Mouse (Mus musculus) cerebellum, postnatal 25 days (tissue): Measurements from ENCODE around the gene Olfr299.

ENCODE experiments used
- DNase-seq, 2 experiments: peaks; one replicate each; pipeline ENCODE4 v3.0.0; 2021; ENCODE audit warnings: mixed read lengths in 2 of 2

Olfr299 gene

GRCm38 (mm10) chr7:86459621-86460020 is at the start of gene Olfr299:
TSS of gene Olfr299 (plus strand) at chr7:86459921.
- no peak for DNase-seq

GRCm38 (mm10) chr7:86492384-86492783 is 32.7 kb downstream of the Olfr299 start, which contains the start of gene Olfr298:
TSS of gene Olfr298 (minus strand) at chr7:86492484.
- no peak for DNase-seq
